Mouse (Mus musculus) right cerebral cortex, adult 18-20 months (tissue): Measurements from ENCODE around the gene Tmem202.

Source experiments
- DNase-seq: peaks from one replicate; pipeline ENCODE4 v3.0.0; 2022; ENCODE audit warnings: mixed read lengths

The Tmem202 gene

GRCm38 (mm10) chr9:59539441-59540137 is at the start of gene Tmem202, which contains the start of gene Hexa:
TSS of gene Tmem202 (minus strand) at chr9:59539847.
TSS of gene Hexa (plus strand) at chr9:59539540.
- peak; percentile 82 for DNase-seq

- peak; percentile 88 for DNase-seq
Measured at GRCm38 (mm10) chr9:59588710-59589671, 49.3 kb upstream of the Tmem202 start.

GRCm38 (mm10) chr9:59588252-59588651 is 48.6 kb upstream of the Tmem202 start:
- peak; percentile 35 for DNase-seq

GRCm38 (mm10) chr9:59584871-59585308 is 45.2 kb upstream of the Tmem202 start:
- peak; percentile 87 for DNase-seq

GRCm38 (mm10) chr9:59578505-59578867 is 38.8 kb upstream of the Tmem202 start:
- DNase-seq: no peak

- DNase-seq: peak; percentile 96
Measured at GRCm38 (mm10) chr9:59577844-59578504, 38.3 kb upstream of the Tmem202 start, which contains the start of gene Celf6. TSS of gene Celf6 (plus strand) at chr9:59577917.

- no peak for DNase-seq
Measured at GRCm38 (mm10) chr9:59577401-59577800, 37.8 kb upstream of the Tmem202 start.

GRCm38 (mm10) chr9:59571852-59572251 is 32.2 kb upstream of the Tmem202 start:
- no peak for DNase-seq

- peak; percentile 59 for DNase-seq
Measured at GRCm38 (mm10) chr9:59567111-59567510, 27.5 kb upstream of the Tmem202 start.

- peak; percentile 70 for DNase-seq
Measured at GRCm38 (mm10) chr9:59565600-59565999, 26.0 kb upstream of the Tmem202 start.

- DNase-seq: no peak
Measured at GRCm38 (mm10) chr9:59553719-59554118, 14.1 kb upstream of the Tmem202 start.

- no peak for DNase-seq
Measured at GRCm38 (mm10) chr9:59552610-59553009, 13.0 kb upstream of the Tmem202 start.

- peak; percentile 80 for DNase-seq
Measured at GRCm38 (mm10) chr9:59551620-59552031, 12.0 kb upstream of the Tmem202 start.

GRCm38 (mm10) chr9:59551017-59551416 is 11.4 kb upstream of the Tmem202 start:
- DNase-seq: no peak

- peak; percentile 45 for DNase-seq
Measured at GRCm38 (mm10) chr9:59550077-59550476, 10.4 kb upstream of the Tmem202 start.

GRCm38 (mm10) chr9:59548961-59549487 is 9.4 kb upstream of the Tmem202 start:
- no peak for DNase-seq

GRCm38 (mm10) chr9:59547869-59548268 is 8.2 kb upstream of the Tmem202 start:
- no peak for DNase-seq

- DNase-seq: no peak
Measured at GRCm38 (mm10) chr9:59544739-59545138, 5.1 kb upstream of the Tmem202 start.

GRCm38 (mm10) chr9:59542766-59543324 is 3.2 kb upstream of the Tmem202 start:
- no peak for DNase-seq

- no peak for DNase-seq
Measured at GRCm38 (mm10) chr9:59541617-59542016, 2.0 kb upstream of the Tmem202 start.

- no peak for DNase-seq
Measured at GRCm38 (mm10) chr9:59537651-59538050, 2.0 kb downstream of the Tmem202 start.

GRCm38 (mm10) chr9:59533889-59534288 is 5.8 kb downstream of the Tmem202 start:
- DNase-seq: no peak
